Mouse (Mus musculus) G1E (cell line): ENCODE measurements around the gene Cmip.

Experiments
- CTCF ChIP-seq: IDR thresholded peaks from 2 replicates; pipeline ENCODE4 v1.5.1; 2012; ENCODE audit warnings: low read depth, low read length, inconsistent platforms, mixed read lengths
- GATA1 ChIP-seq: IDR thresholded peaks from 2 replicates; pipeline ENCODE4 v1.6.1; 2012; ENCODE audit warnings: borderline replicate concordance, low read length, inconsistent platforms, mixed read lengths
- GATA2 ChIP-seq: IDR thresholded peaks from 2 replicates; pipeline ENCODE4 v1.6.1; 2012; ENCODE audit warnings: low read depth, low read length, inconsistent platforms, borderline replicate concordance
- POLR2AphosphoS5 ChIP-seq: IDR thresholded peaks from 2 replicates; pipeline ENCODE4 v1.6.1; 2012; ENCODE audit warnings: low read depth, low read length, inconsistent platforms; ENCODE audit not compliant: insufficient replicate concordance
- TAL1 ChIP-seq: conservative IDR thresholded peaks from 2 replicates; pipeline ENCODE4 v1.6.1; 2012; ENCODE audit warnings: low read depth, low read length, inconsistent platforms, mixed read lengths

- TF ChIP-seq CTCF (no peak), GATA1 (no peak), GATA2 (no peak), TAL1 (no peak), POLR2AphosphoS5 (no peak)
These were observed 65.2 kb downstream of the Cmip start for GRCm38 (mm10) chr8:117322021-117322420.
